Mouse (Mus musculus) kidney, embryonic 15.5 days (tissue): ENCODE measurements around the gene Cyp2t4. TPM values are rescaled to one million over a fixed set of nuclear protein-coding genes. Genes with fewer than 3 reads are reported as not detected.
A peak's percentile ranks its signal among the peaks of the same experiment; 100 is the strongest.

Experiments used
- ATAC-seq: fragments of 200-750 bp; cut with Nextera tagmentation; replicated peaks from 2 replicates; pipeline ENCODE4 v1.8.0; 2017; ENCODE audit warnings: moderate TSS enrichment; ENCODE audit not compliant: low FRiP score
- H3K27ac ChIP-seq: fragments of 300-500 bp; sonication (generic); 2 replicates; pipeline ENCODE4 v1.5.1; 2015; ENCODE audit warnings: mild to moderate bottlenecking, inconsistent platforms
- H3K27me3 ChIP-seq: fragments of 300-500 bp; sonication (generic); 2 replicates; pipeline ENCODE4 v1.6.1; 2015; ENCODE audit warnings: inconsistent platforms
- H3K36me3 ChIP-seq: fragments of 300-500 bp; sonication (generic); 2 replicates; pipeline ENCODE4 v1.6.1; 2015; ENCODE audit warnings: inconsistent platforms
- H3K4me1 ChIP-seq: fragments of 300-500 bp; sonication (generic); 2 replicates; pipeline ENCODE4 v1.6.1; 2015; ENCODE audit warnings: inconsistent platforms
- H3K4me2 ChIP-seq: fragments of 300-500 bp; sonication (generic); 2 replicates; pipeline ENCODE4 v1.6.1; 2015; ENCODE audit warnings: moderate library complexity, mild to moderate bottlenecking, inconsistent platforms
- H3K4me3 ChIP-seq: fragments of 300-500 bp; sonication (generic); replicated peaks from 2 replicates; pipeline ENCODE4 v1.5.1; 2015; ENCODE audit warnings: mild to moderate bottlenecking, inconsistent platforms
- H3K9ac ChIP-seq: fragments of 300-500 bp; sonication (generic); 2 replicates; pipeline ENCODE4 v1.6.1; 2015; ENCODE audit warnings: mild to moderate bottlenecking, inconsistent platforms
- H3K9me3 ChIP-seq: fragments of 300-500 bp; sonication (generic); replicated peaks from 2 replicates; pipeline ENCODE4 v1.6.1; 2016; ENCODE audit warnings: inconsistent platforms
- WGBS: fragments of 180-500 bp; shearing (Covaris S2); methylation state at CpG from one replicate; pipeline ENCODE4 v1.1.7; 2015; ENCODE audit warnings: mixed read lengths; 5-methylcytosine and 5-hydroxymethylcytosine counted together
- polyA plus RNA-seq: library from polyadenylated mRNA; unstranded; fragments of >200 nt; fragmentation: Nextera tagmentation; extraction: Ambion mirVana; gene quantifications from 2 replicates; pipeline ENCODE4 v1.2.1, GENCODE M21; 2015

Gene Cyp2t4
- polyA plus RNA-seq, 1 experiment from 2014 or later, result not detected

DNA sequence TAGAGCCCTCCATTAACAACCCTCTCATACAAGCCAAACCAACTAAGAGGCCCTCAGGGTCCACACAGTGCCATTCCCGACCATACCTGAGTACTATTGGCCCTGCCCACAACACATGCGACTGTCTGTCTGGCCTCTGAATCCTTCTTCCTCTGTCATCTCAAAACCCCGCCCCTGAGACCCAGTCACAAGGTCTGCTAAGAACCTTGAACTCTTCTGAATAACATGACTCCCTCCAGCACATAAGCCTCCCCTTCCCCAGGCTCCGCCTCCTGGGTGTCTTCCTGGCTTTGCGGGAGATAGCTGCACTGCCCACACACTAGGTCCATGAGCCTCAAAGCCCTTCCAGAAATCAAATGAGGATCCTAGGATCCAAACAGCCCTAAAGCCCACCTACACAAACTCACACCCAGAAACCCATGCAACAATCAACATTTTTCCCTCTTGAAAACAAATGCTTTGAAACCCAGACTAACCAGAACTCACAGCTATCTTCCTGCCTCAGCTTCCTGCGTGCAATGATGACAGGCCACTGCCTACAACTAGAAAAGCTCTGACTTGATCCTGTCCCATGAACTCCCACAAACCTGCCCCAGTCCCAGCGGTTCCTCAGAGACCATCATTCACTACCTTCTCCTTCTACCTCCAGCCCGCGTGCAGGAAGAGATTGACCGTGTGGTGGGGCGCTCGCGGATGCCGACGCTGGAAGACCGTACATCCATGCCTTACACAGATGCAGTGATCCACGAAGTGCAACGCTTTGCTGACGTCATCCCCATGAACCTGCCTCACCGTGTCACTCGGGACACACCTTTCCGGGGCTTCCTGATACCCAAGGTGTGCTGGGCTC, 22.8 kb upstream of the Cyp2t4 start:
- H3K4me1 ChIP-seq, result peaks cover 9% of the 10 kb centered on the region
- no peak overlapping the region for H3K9ac ChIP-seq
- no peaks in the 10 kb centered on the region for H3K9me3 ChIP-seq
- H3K4me3 ChIP-seq, result no peak overlapping the region
- no peak overlapping the region for H3K27ac ChIP-seq
- WGBS, result 87% methylated on average over 22 of the region's 22 CpGs
- no peaks in the 10 kb centered on the region for H3K27me3 ChIP-seq
- no peak overlapping the region for H3K4me2 ChIP-seq
- H3K36me3 ChIP-seq, result no peaks in the 10 kb centered on the region
- no peak for ATAC-seq

- Histone ChIP-seq H3K9me3 (no peaks in the 10 kb centered on the region), H3K27me3 (no peaks in the 10 kb centered on the region), H3K4me3 (no peak overlapping the region), H3K27ac (no peak overlapping the region), H3K4me2 (no peak overlapping the region), H3K4me1 (peaks cover 11% of the 10 kb centered on the region), H3K9ac (no peak overlapping the region), H3K36me3 (no peaks in the 10 kb centered on the region)
- 63% methylated on average over 2 of the region's 2 CpGs for WGBS
- no peak for ATAC-seq
Observed at GRCm38 (mm10) chr7:27131387-27131786, 22.1 kb upstream of the Cyp2t4 start.

DNA sequence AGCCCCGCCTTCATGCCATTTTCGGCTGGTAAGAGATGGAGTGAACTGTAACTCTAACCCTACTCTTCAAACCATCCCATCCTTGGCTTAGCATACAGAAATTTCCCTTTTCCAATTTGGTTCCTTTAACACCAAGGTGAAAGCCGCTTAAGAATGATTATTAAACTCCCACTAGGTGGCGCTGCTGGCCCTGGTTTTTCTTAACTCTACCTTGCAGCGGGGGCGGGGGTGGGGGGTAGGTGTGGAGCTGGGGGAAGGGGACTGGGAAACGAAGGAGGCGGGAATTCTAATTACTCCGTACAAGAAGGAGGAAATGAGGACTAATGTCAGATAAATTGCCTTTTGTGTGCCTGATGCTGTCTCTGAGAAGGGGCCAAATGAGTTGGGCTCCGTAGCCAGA, 20.9 kb upstream of the Cyp2t4 start:
- Histone ChIP-seq H3K4me2 (peak overlapping the region; percentile 32; the same call in 1 of the 2 replicates), H3K4me3 (no peak overlapping the region), H3K36me3 (no peaks in the 10 kb centered on the region), H3K4me1 (peaks cover 14% of the 10 kb centered on the region), H3K9me3 (no peaks in the 10 kb centered on the region), H3K27me3 (no peaks in the 10 kb centered on the region), H3K9ac (no peak overlapping the region), H3K27ac (no peak overlapping the region)
- no peak for ATAC-seq
- 11% methylated on average over 10 of the region's 10 CpGs for WGBS

DNA sequence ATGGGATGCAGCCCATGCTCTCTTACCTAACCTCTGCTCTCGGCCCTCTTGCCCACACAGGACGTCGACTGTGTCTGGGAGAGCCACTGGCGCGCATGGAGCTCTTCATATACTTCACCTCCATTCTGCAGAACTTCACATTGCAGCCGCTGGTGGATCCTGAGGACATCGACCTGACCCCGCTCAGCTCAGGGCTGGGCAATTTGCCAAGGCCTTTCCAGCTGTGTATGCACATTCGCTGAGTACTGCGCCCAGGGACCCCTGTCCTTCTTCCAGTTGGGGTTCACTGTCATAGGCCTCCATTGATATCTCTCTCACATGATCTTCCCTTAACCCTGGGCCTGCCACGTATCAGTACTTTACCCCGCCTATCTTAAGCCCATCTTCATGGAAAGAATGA, 20.4 kb upstream of the Cyp2t4 start:
- Histone ChIP-seq H3K9ac (no peak overlapping the region), H3K4me3 (no peak overlapping the region), H3K4me2 (no peak overlapping the region), H3K9me3 (no peaks in the 10 kb centered on the region), H3K4me1 (peaks cover 14% of the 10 kb centered on the region), H3K27me3 (no peaks in the 10 kb centered on the region), H3K36me3 (no peaks in the 10 kb centered on the region), H3K27ac (no peak overlapping the region)
- ATAC-seq, result no peak
- WGBS, result 57% methylated on average over 12 of the region's 12 CpGs

DNA sequence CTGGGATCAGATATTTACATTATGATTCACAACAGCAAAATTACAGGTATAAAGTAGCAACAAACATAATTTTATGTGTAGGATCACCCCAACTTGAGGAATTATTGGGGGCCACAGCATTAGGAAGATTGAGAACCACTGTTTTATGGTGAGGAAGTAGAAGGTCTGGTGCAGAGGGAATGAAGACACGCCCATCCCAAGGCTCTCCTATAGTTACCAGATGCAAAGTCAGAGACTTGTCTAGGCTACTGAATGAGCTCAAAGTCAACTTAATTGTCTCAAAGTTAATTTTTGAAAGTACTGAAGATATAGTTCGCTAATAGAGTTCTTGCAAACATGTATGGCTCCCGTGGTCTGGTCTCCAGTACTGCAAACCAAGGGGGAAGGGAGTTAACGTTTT, 19.8 kb upstream of the Cyp2t4 start:
- no peaks in the 10 kb centered on the region for H3K36me3 ChIP-seq
- WGBS, result 73% methylated on average over 4 of the region's 4 CpGs
- no peak for ATAC-seq
- H3K27ac ChIP-seq, result no peak overlapping the region
- no peak overlapping the region for H3K4me2 ChIP-seq
- H3K27me3 ChIP-seq, result no peaks in the 10 kb centered on the region
- no peaks in the 10 kb centered on the region for H3K9me3 ChIP-seq
- no peak overlapping the region for H3K4me3 ChIP-seq
- no peak overlapping the region for H3K9ac ChIP-seq
- H3K4me1 ChIP-seq, result peaks cover 14% of the 10 kb centered on the region

DNA sequence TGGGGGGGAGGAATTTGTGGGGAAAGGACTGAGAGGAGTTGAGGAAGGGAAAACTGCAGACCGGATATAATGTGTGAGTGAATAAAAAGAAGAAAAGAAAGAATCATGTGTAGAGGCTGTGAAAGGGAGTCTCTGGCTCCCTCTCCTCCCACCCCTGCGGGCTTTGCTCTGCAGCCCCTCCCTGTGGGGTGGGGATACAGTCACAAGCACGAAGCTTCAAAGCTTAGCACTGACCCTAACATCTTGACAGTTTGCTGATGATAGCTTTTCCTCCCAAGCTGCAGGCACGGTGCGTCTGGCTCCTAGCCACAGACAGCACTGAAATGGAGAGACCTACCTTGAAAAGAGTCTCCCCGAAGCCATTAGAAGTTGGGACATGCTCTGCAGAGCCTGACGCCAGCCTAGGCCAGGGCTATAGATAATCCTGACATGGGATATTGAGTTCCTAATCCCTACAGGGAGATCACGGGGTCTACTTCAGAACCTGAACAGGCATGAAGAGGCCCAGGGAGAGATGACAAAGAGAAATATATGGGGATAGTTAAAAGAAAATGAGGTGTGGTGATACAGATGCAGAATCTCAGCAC, 17.0 kb upstream of the Cyp2t4 start:
- Histone ChIP-seq H3K27me3 (no peaks in the 10 kb centered on the region), H3K4me1 (peaks cover 14% of the 10 kb centered on the region)
- peak; percentile 55 for ATAC-seq

GRCm38 (mm10) chr7:27156005-27156404, 2.5 kb downstream of the Cyp2t4 start:
- no peak overlapping the region for H3K27ac ChIP-seq
- no peak overlapping the region for H3K4me2 ChIP-seq
- peaks cover 16% of the 10 kb centered on the region for H3K4me1 ChIP-seq
- no peak overlapping the region for H3K9ac ChIP-seq
- WGBS, result 84% methylated on average over 13 of the region's 13 CpGs
- no peak overlapping the region for H3K4me3 ChIP-seq
- H3K9me3 ChIP-seq, result no peaks in the 10 kb centered on the region
- H3K27me3 ChIP-seq, result no peaks in the 10 kb centered on the region
- no peak for ATAC-seq
- peaks cover 27% of the 10 kb centered on the region for H3K36me3 ChIP-seq

More for the DNA sequence above, 17.0 kb upstream of the Cyp2t4 start:
- Histone ChIP-seq H3K4me3 (no peak overlapping the region), H3K27ac (no peak overlapping the region; the same call in 1 of the 2 replicates), H3K4me2 (no peak overlapping the region), H3K36me3 (no peaks in the 10 kb centered on the region), H3K9me3 (no peaks in the 10 kb centered on the region), H3K9ac (no peak overlapping the region)
- 29% methylated on average over 8 of the region's 8 CpGs for WGBS

- no peak overlapping the region for H3K4me3 ChIP-seq
- H3K27me3 ChIP-seq, result no peaks in the 10 kb centered on the region
- H3K27ac ChIP-seq, result no peak overlapping the region
- H3K9ac ChIP-seq, result no peak overlapping the region
- no peaks in the 10 kb centered on the region for H3K9me3 ChIP-seq
- peaks cover 36% of the 10 kb centered on the region for H3K4me1 ChIP-seq
- peaks cover 47% of the 10 kb centered on the region for H3K36me3 ChIP-seq
- no peak overlapping the region for H3K4me2 ChIP-seq
- no peak for ATAC-seq
- 93% methylated on average over 9 of the region's 9 CpGs for WGBS
Observed at GRCm38 (mm10) chr7:27158171-27158570, 4.7 kb downstream of the Cyp2t4 start.

- Histone ChIP-seq H3K4me1 (peaks cover 44% of the 10 kb centered on the region), H3K9me3 (no peaks in the 10 kb centered on the region), H3K9ac (no peak overlapping the region), H3K27me3 (no peaks in the 10 kb centered on the region), H3K4me2 (no peak overlapping the region), H3K27ac (no peak overlapping the region), H3K4me3 (no peak overlapping the region), H3K36me3 (peaks cover 55% of the 10 kb centered on the region)
- ATAC-seq, result no peak
- WGBS, result 94% methylated on average over 6 of the region's 6 CpGs
Observed at GRCm38 (mm10) chr7:27159256-27159655, 5.7 kb downstream of the Cyp2t4 start.

- Histone ChIP-seq H3K27me3 (no peaks in the 10 kb centered on the region), H3K4me3 (no peak overlapping the region; the same call in 1 of the 2 replicates), H3K36me3 (peaks cover 61% of the 10 kb centered on the region), H3K9me3 (no peaks in the 10 kb centered on the region), H3K27ac (peak overlapping the region; percentile 63; the same call in 1 of the 2 replicates), H3K9ac (no peak overlapping the region), H3K4me1 (peaks cover 50% of the 10 kb centered on the region), H3K4me2 (no peak overlapping the region)
- peak; percentile 92 for ATAC-seq
- 17% methylated on average over 8 of the region's 8 CpGs for WGBS
Observed at GRCm38 (mm10) chr7:27159882-27160281, 6.4 kb downstream of the Cyp2t4 start.

DNA sequence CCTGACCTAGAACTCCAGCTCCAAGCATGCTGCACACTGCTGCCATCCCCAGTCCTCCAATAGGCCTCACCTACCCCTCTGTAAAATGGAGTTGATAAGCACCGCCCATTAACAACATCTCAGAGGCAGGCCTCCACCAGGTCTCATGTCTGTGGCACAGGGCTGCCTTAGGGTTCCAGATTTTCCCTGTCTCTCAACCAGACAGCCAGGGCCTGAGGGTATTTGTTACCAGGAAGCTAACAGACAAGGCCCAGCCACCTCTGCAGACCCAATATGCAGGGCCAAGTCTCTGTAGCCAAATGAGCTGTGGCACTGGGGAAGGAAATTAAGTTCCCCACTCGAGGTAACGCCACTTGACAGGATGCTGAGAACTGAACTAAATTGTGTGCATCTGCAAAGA, 7.4 kb downstream of the Cyp2t4 start:
- H3K4me1 ChIP-seq, result peaks cover 60% of the 10 kb centered on the region
- 79% methylated on average over 3 of the region's 3 CpGs for WGBS
- no peak overlapping the region for H3K9ac ChIP-seq
- no peaks in the 10 kb centered on the region for H3K9me3 ChIP-seq
- ATAC-seq, result no peak
- no peak overlapping the region for H3K4me2 ChIP-seq
- no peaks in the 10 kb centered on the region for H3K27me3 ChIP-seq
- H3K27ac ChIP-seq, result peak overlapping the region; percentile 13; the same call in 1 of the 2 replicates
- H3K36me3 ChIP-seq, result peaks cover 64% of the 10 kb centered on the region
- no peak overlapping the region for H3K4me3 ChIP-seq

DNA sequence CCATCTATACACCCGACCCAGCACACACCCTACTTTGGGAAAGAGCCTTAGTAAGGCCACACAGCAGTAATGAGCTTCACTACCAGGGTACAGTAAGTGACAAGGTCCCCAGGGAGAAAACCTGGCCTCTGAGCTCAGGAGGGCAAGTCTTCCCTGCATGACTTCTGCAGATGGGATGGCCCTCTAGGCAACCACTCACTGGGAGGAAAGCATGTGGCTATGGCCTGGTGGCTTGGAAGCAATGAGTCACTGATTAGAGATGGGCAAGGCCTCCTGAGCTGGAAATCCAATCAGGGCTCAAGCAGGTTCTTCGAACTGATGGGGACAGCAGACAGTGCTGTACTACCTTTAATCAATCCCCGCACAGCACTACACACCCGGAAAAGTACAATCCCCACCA, 8.2 kb downstream of the Cyp2t4 start:
- no peak overlapping the region for H3K4me3 ChIP-seq
- H3K4me2 ChIP-seq, result no peak overlapping the region
- H3K4me1 ChIP-seq, result peaks cover 61% of the 10 kb centered on the region
- WGBS, result 79% methylated on average over 4 of the region's 4 CpGs
- peak overlapping the region; percentile 4; the same call in 1 of the 2 replicates for H3K27ac ChIP-seq
- H3K9ac ChIP-seq, result 0 out of 2 replicates have a peak overlapping the region, but pooled peaks have one; percentile 1
- peaks cover 64% of the 10 kb centered on the region for H3K36me3 ChIP-seq
- H3K9me3 ChIP-seq, result no peaks in the 10 kb centered on the region
- H3K27me3 ChIP-seq, result no peaks in the 10 kb centered on the region
- no peak for ATAC-seq
